Mouse (Mus musculus): ENCODE measurements at regions not wholly inside any gene's neighbourhood (a gene's known extent, or its start where the extent isn't known, plus 50 kb on each side); places are given as distances from the start of the nearest gene placed in this dataset.

DNA sequence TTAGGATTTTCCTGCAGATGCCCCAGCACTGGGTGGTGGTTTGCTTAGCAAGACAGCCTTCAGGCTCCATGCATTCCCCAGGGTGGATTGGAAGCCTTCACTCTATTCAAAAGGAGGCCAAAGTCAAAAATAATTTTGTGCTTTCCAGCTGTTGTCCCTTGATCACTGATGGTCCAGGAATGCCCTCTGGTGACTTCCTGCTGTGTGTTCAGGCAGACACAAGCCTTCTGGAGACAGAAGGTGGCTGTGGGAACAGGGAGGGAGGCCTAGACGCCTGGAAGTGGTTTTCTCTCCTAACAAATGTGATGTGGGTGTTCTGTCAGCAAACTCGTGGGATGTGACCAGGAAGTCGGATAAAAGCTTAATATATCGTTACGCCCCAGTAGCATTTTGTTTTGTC, 81.3 kb downstream of the Atp6ap1l start:
- WGBS: 68% methylated on average over 5 of the region's 5 CpGs
- Histone ChIP-seq H3K27me3 (replicated peaks; ENCODE audit: control insufficient read depth, insufficient read depth, low read length) (no peaks in the 10 kb centered on the region), H3K9ac (ENCODE audit: low read length) (no peak overlapping the region), H3K4me2 (ENCODE audit: low read length) (no peak overlapping the region), H3K36me3 (ENCODE audit: control insufficient read depth, insufficient read depth, low read length) (no peaks in the 10 kb centered on the region), H3K4me3 (ENCODE audit: low read depth, low read length) (no peak overlapping the region), H3K4me1 (ENCODE audit: control insufficient read depth, insufficient read depth, low read length) (no peaks in the 10 kb centered on the region), H3K27ac (ENCODE audit: low read depth, low read length) (no peak overlapping the region), H3K9me3 (replicated peaks; ENCODE audit: control insufficient read depth, low read length) (no peaks in the 10 kb centered on the region)
- ATAC-seq (no peak), DNase-seq (ENCODE audit: low spot score) (no peak)

DNA sequence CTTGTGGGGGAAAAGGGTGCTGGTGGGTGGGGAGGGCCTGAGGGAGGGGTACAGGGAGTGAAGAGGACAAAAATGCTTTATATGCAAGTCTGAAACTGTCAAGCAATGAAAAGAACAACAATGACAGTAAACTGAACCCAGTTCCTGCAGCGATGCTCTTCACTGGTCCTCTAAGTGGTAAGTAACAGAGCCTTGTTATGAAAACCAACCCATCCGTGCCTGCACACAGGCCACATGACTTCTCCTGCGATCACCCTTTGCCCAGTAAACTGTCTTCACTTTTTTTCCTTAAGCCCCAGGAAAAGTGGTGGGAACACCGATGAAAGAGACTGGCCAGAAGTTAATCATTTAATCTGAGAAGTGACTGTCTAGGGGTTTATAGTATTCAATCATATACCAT, 83.3 kb downstream of the Atp6ap1l start:
- no peak overlapping the region for H3K27ac ChIP-seq (ENCODE audit: low read depth, low read length)
- DNase-seq (ENCODE audit: low spot score) (no peak), ATAC-seq (no peak)
- 90% methylated on average over 4 of the region's 4 CpGs for WGBS
- no peak overlapping the region for H3K9ac ChIP-seq (ENCODE audit: low read length)
- H3K36me3 ChIP-seq (ENCODE audit: control insufficient read depth, insufficient read depth, low read length): no peaks in the 10 kb centered on the region
- no peaks in the 10 kb centered on the region for H3K9me3 ChIP-seq (replicated peaks; ENCODE audit: control insufficient read depth, low read length)
- H3K4me1 ChIP-seq (ENCODE audit: control insufficient read depth, insufficient read depth, low read length): no peaks in the 10 kb centered on the region
- H3K4me2 ChIP-seq (ENCODE audit: low read length): no peak overlapping the region
- no peaks in the 10 kb centered on the region for H3K27me3 ChIP-seq (replicated peaks; ENCODE audit: control insufficient read depth, insufficient read depth, low read length)
- no peak overlapping the region for H3K4me3 ChIP-seq (ENCODE audit: low read depth, low read length)

DNA sequence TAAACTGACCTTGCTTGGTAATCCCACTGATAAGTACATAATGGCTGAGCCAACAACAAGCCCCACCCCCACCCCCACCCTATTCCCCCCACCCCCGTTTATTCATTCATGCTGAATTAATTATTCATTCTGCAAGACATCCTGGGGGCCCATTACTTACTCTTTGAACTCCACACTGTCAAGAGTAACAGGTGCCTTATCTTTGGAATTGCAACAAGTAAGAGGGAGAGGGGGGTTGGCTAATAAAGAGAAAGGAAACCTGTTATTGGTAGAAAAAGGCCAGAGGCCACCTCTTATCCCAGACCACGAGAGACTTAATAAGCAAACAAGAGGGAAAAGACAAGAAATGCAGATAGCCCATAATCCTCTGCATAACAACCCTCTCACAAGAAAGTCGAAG, 84.7 kb downstream of the Atp6ap1l start:
- H3K27ac ChIP-seq (ENCODE audit: low read depth, low read length): no peak overlapping the region
- DNase-seq (ENCODE audit: low spot score) (no peak), ATAC-seq (no peak)
- no peaks in the 10 kb centered on the region for H3K27me3 ChIP-seq (replicated peaks; ENCODE audit: control insufficient read depth, insufficient read depth, low read length)
- H3K4me1 ChIP-seq (ENCODE audit: control insufficient read depth, insufficient read depth, low read length): no peaks in the 10 kb centered on the region
- no peaks in the 10 kb centered on the region for H3K9me3 ChIP-seq (replicated peaks; ENCODE audit: control insufficient read depth, low read length)
- H3K36me3 ChIP-seq (ENCODE audit: control insufficient read depth, insufficient read depth, low read length): no peaks in the 10 kb centered on the region
- 20% methylated on average over 3 of the region's 3 CpGs for WGBS
- no peak overlapping the region for H3K4me3 ChIP-seq (ENCODE audit: low read depth, low read length)
- H3K9ac ChIP-seq (ENCODE audit: low read length): no peak overlapping the region
- no peak overlapping the region for H3K4me2 ChIP-seq (ENCODE audit: low read length)

DNA sequence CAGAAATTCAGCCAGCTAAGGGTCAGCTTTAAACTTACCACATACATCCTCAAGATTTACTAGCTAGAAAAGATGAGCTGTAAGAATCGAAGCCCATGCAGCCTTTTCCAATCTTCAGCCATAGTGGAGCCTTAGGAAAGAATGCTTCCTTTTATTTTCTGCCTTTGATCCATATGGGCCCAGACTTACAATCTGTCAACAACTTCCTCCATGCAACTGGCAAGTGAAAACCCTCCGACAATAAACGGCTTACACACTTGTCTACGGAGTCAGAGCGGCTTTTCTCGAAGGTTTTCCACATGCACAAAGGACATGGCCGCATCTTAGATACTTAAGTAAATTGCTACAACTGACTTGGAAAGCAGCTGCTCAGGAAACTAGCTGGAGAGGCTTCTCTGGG, 85.2 kb downstream of the Atp6ap1l start:
- Histone ChIP-seq H3K9me3 (replicated peaks; ENCODE audit: control insufficient read depth, low read length) (no peaks in the 10 kb centered on the region), H3K27me3 (replicated peaks; ENCODE audit: control insufficient read depth, insufficient read depth, low read length) (no peaks in the 10 kb centered on the region), H3K9ac (ENCODE audit: low read length) (no peak overlapping the region), H3K4me2 (ENCODE audit: low read length) (no peak overlapping the region), H3K4me3 (ENCODE audit: low read depth, low read length) (no peak overlapping the region), H3K36me3 (ENCODE audit: control insufficient read depth, insufficient read depth, low read length) (no peaks in the 10 kb centered on the region), H3K27ac (ENCODE audit: low read depth, low read length) (no peak overlapping the region), H3K4me1 (ENCODE audit: control insufficient read depth, insufficient read depth, low read length) (no peaks in the 10 kb centered on the region)
- DNase-seq (ENCODE audit: low spot score) (no peak), ATAC-seq (no peak)
- WGBS: 63% methylated on average over 7 of the region's 7 CpGs

DNA sequence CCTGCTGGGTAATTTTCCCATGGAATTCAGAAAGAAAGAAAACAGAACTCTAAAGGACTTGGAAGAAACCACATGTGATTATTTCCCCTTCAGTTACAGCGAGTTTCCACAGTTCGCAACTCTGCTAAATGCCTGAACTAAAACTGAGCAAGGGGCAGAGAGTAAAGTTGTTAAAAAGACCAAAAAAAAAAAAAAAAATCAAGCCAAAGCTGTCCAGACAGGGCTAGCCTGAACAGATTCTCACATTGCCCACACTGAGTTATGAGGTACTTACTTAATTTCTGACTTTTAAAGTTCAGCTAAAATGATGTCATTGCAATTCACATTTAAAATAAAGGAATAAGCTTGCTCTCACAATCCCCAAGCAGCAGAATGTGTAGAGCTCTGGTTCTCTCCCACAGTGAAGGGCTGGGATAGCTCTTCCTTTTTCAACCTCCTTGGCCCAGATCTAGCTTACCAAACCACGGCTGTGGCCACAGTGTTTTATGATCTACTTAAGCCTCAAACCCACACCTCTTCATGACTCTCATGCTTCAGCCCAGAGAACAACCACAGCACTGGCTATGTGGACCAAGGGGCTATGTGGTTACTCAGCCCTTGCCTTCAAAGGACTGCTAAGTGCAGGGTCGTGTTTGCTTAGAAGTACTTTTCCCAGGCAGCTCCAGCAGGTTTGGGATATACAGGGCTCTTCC, 90.8 kb downstream of the Atp6ap1l start:
- Histone ChIP-seq H3K9me3 (replicated peaks; ENCODE audit: control insufficient read depth, low read length) (no peaks in the 10 kb centered on the region), H3K4me3 (ENCODE audit: low read depth, low read length) (no peak overlapping the region), H3K27ac (ENCODE audit: low read depth, low read length) (no peak overlapping the region), H3K4me1 (ENCODE audit: control insufficient read depth, insufficient read depth, low read length) (no peaks in the 10 kb centered on the region), H3K9ac (ENCODE audit: low read length) (no peak overlapping the region), H3K36me3 (ENCODE audit: control insufficient read depth, insufficient read depth, low read length) (no peaks in the 10 kb centered on the region), H3K4me2 (ENCODE audit: low read length) (no peak overlapping the region), H3K27me3 (replicated peaks; ENCODE audit: control insufficient read depth, insufficient read depth, low read length) (no peaks in the 10 kb centered on the region)
- WGBS: 64% methylated on average over 4 of the region's 4 CpGs
- DNase-seq (ENCODE audit: low spot score): no peak
- ATAC-seq: no peak

DNA sequence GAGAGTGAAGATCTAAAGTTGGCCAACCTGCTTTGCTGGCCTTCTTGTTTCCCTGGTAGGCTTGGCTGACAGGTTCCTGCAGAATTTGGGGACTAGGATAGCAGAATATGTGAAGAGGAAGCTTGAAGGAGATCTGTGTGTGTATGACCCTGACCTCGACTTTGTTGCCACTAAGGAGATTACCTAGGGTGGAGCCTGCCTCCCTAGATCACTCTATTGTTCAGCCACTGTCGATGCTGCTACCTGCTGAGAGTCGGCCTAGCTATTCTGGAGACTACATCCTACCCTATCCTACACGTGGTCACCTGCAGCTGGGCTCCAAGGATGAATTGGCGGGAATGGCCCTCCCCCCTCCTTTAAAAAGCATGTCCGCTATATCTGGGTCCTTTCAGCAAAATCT, 95.1 kb downstream of the Atp6ap1l start:
- Histone ChIP-seq H3K4me3 (ENCODE audit: low read depth, low read length) (no peak overlapping the region), H3K9ac (ENCODE audit: low read length) (no peak overlapping the region), H3K4me1 (ENCODE audit: control insufficient read depth, insufficient read depth, low read length) (no peaks in the 10 kb centered on the region), H3K27ac (ENCODE audit: low read depth, low read length) (no peak overlapping the region), H3K9me3 (replicated peaks; ENCODE audit: control insufficient read depth, low read length) (no peaks in the 10 kb centered on the region), H3K4me2 (ENCODE audit: low read length) (no peak overlapping the region), H3K27me3 (replicated peaks; ENCODE audit: control insufficient read depth, insufficient read depth, low read length) (no peaks in the 10 kb centered on the region), H3K36me3 (ENCODE audit: control insufficient read depth, insufficient read depth, low read length) (no peaks in the 10 kb centered on the region)
- DNase-seq (ENCODE audit: low spot score) (no peak), ATAC-seq (no peak)
- 79% methylated on average over 6 of the region's 6 CpGs for WGBS

DNA sequence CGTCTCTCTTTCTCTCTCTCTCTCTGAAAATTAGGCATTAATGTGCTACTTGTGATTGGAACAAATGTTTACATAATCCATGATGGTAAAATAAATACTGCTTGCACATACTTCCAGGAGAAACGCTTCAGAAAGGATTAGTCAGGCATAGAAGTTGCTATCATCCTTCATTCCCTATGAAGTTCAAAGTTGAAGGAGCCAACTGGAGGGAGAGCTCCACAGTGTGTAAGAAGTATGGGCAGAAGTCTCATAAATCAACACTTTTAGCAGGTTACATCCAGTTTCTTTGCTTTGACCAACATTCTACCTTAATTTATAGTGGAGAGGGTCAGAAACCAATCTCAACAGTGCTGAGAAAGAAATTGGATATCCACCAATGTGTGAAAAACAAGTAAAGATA, 105.5 kb downstream of the Atp6ap1l start:
- DNase-seq (ENCODE audit: low spot score) (no peak), ATAC-seq (no peak)
- no peak overlapping the region for H3K9ac ChIP-seq (ENCODE audit: low read length)
- H3K27me3 ChIP-seq (replicated peaks; ENCODE audit: control insufficient read depth, insufficient read depth, low read length): no peaks in the 10 kb centered on the region
- WGBS: 84% methylated on average over 2 of the region's 2 CpGs
- no peak overlapping the region for H3K4me3 ChIP-seq (ENCODE audit: low read depth, low read length)
- no peaks in the 10 kb centered on the region for H3K4me1 ChIP-seq (ENCODE audit: control insufficient read depth, insufficient read depth, low read length)
- no peaks in the 10 kb centered on the region for H3K36me3 ChIP-seq (ENCODE audit: control insufficient read depth, insufficient read depth, low read length)
- H3K4me2 ChIP-seq (ENCODE audit: low read length): no peak overlapping the region
- no peaks in the 10 kb centered on the region for H3K9me3 ChIP-seq (replicated peaks; ENCODE audit: control insufficient read depth, low read length)
- no peak overlapping the region for H3K27ac ChIP-seq (ENCODE audit: low read depth, low read length)

DNA sequence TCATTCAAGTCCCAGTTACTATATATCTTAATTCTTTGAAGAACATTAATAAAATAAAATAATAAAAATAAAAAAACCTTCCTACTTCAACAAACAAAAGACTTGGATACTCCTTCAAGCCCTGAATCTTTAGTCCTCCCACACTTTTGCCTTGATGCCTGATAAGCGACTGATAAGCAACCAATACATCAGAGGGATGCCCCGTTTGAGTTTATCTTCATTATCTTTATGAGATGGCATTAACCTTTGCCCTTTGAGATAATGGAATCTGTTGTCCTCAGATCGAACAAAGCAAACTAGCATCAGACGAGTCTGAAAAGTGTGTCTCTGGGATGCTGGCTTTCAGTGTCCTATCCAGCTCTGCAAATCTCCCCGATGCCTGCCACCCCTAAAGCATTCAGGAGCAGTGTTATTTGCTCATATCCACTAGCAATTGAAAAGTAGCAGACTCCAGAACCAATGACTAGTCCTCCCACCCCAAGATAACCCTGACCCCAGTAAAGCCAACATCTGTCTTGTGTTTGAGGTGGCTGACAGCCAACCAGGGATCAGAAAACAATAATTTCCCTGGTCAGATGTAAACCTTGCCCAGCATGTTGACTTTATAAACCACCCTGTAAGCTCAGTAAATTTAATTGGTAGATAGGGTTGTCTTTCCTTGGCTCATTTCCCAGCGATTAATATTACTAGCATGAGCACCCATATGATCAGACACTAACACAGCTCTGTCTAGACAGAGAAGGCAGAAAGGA, 106.2 kb downstream of the Atp6ap1l start:
- Histone ChIP-seq H3K27me3 (replicated peaks; ENCODE audit: control insufficient read depth, insufficient read depth, low read length) (no peaks in the 10 kb centered on the region), H3K4me1 (ENCODE audit: control insufficient read depth, insufficient read depth, low read length) (no peaks in the 10 kb centered on the region), H3K9me3 (replicated peaks; ENCODE audit: control insufficient read depth, low read length) (no peaks in the 10 kb centered on the region), H3K4me2 (ENCODE audit: low read length) (no peak overlapping the region), H3K27ac (ENCODE audit: low read depth, low read length) (no peak overlapping the region), H3K9ac (ENCODE audit: low read length) (no peak overlapping the region), H3K4me3 (ENCODE audit: low read depth, low read length) (no peak overlapping the region), H3K36me3 (ENCODE audit: control insufficient read depth, insufficient read depth, low read length) (no peaks in the 10 kb centered on the region)
- DNase-seq (ENCODE audit: low spot score): no peak
- 51% methylated on average over 6 of the region's 6 CpGs for WGBS
- no peak for ATAC-seq

DNA sequence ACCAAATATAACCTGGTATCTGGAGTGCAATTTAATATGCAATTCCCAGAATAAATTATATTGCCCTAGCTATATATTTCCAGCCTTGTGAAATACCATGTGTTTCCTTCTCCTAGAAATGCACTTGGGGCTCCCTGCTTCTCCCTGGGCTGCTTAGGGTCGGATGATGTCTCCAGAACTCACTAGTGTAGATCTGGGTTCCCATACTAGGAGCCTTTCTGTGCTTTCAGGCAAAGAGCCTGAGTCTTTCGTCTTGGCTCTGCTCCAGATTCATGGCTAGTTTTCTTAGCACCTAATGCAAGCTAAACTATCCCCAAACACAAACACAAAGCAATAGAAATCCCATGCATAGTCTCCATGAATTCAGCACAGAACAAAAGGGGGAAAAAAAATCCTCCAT, 106.8 kb downstream of the Atp6ap1l start:
- 64% methylated on average over 2 of the region's 2 CpGs for WGBS
- ATAC-seq: no peak
- no peak for DNase-seq (ENCODE audit: low spot score)

More for the DNA sequence above, 106.8 kb downstream of the Atp6ap1l start:
- H3K9me3 ChIP-seq (replicated peaks; ENCODE audit: control insufficient read depth, low read length): no peaks in the 10 kb centered on the region
- no peak overlapping the region for H3K9ac ChIP-seq (ENCODE audit: low read length)
- no peaks in the 10 kb centered on the region for H3K4me1 ChIP-seq (ENCODE audit: control insufficient read depth, insufficient read depth, low read length)
- H3K27ac ChIP-seq (ENCODE audit: low read depth, low read length): no peak overlapping the region
- H3K27me3 ChIP-seq (replicated peaks; ENCODE audit: control insufficient read depth, insufficient read depth, low read length): no peaks in the 10 kb centered on the region
- H3K36me3 ChIP-seq (ENCODE audit: control insufficient read depth, insufficient read depth, low read length): no peaks in the 10 kb centered on the region
- no peak overlapping the region for H3K4me2 ChIP-seq (ENCODE audit: low read length)
- H3K4me3 ChIP-seq (ENCODE audit: low read depth, low read length): no peak overlapping the region
